Mouse (Mus musculus): ENCODE measurements around the gene Prkcz. TPM values are rescaled to one million over a fixed set of nuclear protein-coding genes. Genes with fewer than 3 reads are reported as not detected.
A peak's percentile ranks its signal among the peaks of the same experiment; 100 is the strongest.
"Not testable (repeated sequence)": the region's sequence is repeated elsewhere in the genome, so short reads cannot be mapped to it uniquely, and the experiment has no call there.

Prkcz gene
- total RNA-seq, 2 experiments from 2014 or later, result 221 to 226 TPM

DNA sequence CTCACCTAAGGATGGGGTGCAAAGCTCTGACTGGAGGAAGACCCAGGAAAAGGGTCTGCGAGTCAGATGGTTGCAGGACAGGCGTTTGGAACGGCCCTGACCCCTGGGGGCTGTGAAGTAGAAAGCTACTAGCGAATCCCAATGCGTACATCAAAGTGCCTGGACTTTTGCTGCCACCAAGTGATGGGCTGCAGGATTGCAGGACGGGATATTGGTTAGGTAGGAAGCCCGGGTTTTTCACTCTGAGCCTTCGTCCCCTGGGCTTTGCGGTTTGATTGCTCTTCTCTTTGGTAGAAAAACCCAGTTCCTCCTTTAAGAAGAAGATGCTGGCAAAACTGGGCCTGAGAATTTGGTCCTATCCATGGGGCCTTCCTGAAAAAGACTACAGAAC is 111.9 kb downstream of the Prkcz start:
- peak overlapping the region; percentile 97 for H3K27ac ChIP-seq
- intact Hi-C loops (cut with DNase I), result loop anchor here (1.0 to 2.0 kb wide), 2 partner anchors 26 to 154 kb away; partner anchors contain the start of gene Ski
- peak overlapping the region; percentile 75 for H3K4me3 ChIP-seq
- peak; percentile 90 to 95 for DNase-seq (ENCODE audit: extremely low spot score in 1 of 2, low spot score in 2 of 2)
- peak; percentile 95 for TF ChIP-seq CTCF (IDR thresholded peaks at IDR 0.05)

DNA sequence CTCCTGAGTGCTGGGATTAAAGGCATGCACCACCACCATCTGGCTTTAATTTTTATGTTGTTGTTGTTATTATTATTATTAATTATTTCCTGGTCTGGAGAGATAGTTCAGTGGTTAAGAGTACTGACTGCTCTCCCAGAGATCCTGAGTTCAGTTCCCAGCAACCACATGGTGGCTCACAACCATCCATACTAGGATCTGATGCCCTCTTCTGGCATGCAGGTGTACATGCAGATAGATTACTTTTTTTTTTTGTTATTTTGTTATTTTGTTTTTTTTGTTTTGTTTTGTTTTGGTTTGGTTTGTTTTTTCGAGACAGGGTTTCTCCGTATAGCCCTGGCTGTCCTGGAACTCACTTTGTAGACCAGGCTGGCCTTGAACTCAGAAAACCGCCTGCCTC is 113.1 kb downstream of the Prkcz start:
- TF ChIP-seq CTCF (IDR thresholded peaks at IDR 0.05), result peak; percentile 30
- not testable (repeated sequence) for DNase-seq (ENCODE audit: extremely low spot score in 1 of 2, low spot score in 2 of 2); H3K27ac ChIP-seq; H3K4me3 ChIP-seq
- intact Hi-C loops (cut with DNase I), result loop anchor here (2.0 kb wide), 1 partner anchor 25 kb away; the partner anchor contains the start of gene Ski

DNA sequence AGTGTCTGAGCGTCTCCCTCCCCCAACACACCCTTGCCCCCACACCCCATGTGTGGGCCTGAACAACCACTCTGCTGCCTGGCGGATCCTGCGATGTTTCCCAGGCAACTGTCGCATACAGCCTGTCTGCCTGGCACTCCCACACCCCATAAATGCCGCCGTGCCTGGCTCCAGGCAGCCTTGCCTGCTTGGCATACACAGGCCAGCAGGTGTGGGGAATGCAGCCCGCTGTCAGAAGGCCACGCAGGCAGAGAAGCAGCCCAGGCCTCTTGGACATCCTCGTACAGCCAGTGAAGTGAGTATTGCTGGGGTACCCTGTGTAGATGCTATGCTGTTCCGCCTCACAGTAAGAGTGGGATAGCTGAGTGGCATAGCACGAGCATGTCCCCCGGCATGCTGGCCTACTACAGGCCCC is 114.5 kb downstream of the Prkcz start:
- peak overlapping the region; percentile 69 for H3K27ac ChIP-seq
- H3K4me3 ChIP-seq, result peak overlapping the region; percentile 17; the same call in 1 of the 2 replicates
- peak; percentile 21; the same call in 1 of the 2 replicates for TF ChIP-seq CTCF (IDR thresholded peaks at IDR 0.05)
- intact Hi-C loops (cut with DNase I), result no loop called here
- DNase-seq (ENCODE audit: extremely low spot score in 1 of 2, low spot score in 2 of 2), result peak; percentile 72 to 76

DNA sequence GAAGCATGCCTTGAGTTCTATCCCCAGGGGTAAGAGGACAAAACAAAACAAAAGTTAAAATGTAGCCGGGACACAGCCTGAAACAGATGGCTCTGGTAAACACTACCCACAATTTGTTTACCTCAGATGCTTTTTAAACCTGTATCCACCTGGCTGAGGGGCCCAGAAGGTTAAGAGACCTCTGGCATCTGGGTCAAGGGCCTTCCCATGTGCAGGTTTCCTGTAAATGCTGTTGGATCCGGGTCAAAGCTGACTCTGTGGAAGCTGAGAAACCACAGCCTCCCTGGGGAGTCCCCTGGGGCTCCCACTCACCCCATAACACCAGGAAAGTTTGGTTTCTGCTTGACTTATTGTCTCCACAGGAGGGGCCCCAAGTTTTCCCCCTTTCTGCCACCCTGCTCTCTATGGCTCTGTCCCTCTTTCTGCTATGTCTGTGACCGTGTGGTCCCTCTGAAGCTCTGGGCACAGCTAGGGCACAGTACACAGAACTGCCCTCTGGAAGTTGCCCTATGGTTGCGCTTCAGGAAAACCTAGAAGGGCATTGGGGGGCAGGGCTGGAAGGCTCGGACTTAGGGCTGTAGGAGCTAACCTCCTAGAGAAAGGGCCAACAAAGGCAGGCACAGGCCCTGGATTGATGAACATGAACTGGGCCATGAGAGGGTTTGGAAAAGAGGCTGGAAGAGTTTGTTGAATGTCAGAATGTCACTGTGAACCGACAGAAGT is 115.2 kb downstream of the Prkcz start:
- DNase-seq (ENCODE audit: extremely low spot score in 1 of 2, low spot score in 2 of 2), result no peak
- Histone ChIP-seq H3K27ac (peak overlapping the region; percentile 69), H3K4me3 (no peak overlapping the region)
- TF ChIP-seq CTCF (IDR thresholded peaks at IDR 0.05), result no peak
- intact Hi-C loops (cut with DNase I), result no loop called here

DNA sequence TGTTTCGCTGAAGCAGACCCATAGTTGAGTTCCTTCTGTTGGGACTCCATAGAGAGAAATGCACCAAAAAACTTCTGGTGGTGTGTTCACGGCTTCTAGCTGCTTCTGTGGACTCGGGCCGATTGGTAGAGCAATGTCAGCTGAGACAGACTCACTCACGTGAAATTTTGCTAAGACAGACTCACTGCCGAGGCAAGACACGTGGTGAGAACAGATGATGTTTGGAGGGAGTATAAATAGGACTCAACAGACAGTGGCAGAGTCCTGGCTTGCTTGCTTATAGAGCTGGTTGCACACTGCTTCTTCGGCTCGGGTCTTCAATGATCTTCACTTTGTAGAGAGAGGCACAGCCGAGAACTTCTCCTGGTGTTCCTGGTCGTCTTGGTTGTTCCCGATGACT is 117.9 kb downstream of the Prkcz start:
- no peak overlapping the region for H3K27ac ChIP-seq
- no peak for TF ChIP-seq CTCF (IDR thresholded peaks at IDR 0.05)
- no peak overlapping the region for H3K4me3 ChIP-seq
- no peak for DNase-seq (ENCODE audit: extremely low spot score in 1 of 2, low spot score in 2 of 2)
- intact Hi-C loops (cut with DNase I), result no loop called here

DNA sequence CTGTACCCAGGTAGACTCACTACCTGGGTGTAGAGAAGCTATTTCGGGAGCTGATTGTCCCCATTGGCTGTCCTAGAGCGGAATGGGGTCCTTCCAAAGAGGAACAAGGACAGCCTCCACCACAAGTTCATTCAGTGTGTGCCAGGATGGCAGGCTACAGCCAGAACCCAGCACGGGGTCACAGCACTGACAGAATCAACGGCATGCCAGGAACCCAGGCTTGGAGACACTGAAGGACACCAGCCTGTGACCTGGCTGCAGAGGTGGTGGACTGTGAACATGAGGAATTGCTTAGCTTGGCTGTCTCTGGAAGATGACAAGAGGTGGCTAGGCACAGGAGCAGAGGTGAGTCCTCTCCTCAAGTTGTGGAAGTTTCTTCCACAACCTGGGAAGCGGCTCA is 118.9 kb downstream of the Prkcz start:
- no peak for TF ChIP-seq CTCF (IDR thresholded peaks at IDR 0.05)
- H3K4me3 ChIP-seq, result no peak overlapping the region
- no peak overlapping the region for H3K27ac ChIP-seq
- intact Hi-C loops (cut with DNase I), result no loop called here
- DNase-seq (ENCODE audit: extremely low spot score in 1 of 2, low spot score in 2 of 2), result no peak

DNA sequence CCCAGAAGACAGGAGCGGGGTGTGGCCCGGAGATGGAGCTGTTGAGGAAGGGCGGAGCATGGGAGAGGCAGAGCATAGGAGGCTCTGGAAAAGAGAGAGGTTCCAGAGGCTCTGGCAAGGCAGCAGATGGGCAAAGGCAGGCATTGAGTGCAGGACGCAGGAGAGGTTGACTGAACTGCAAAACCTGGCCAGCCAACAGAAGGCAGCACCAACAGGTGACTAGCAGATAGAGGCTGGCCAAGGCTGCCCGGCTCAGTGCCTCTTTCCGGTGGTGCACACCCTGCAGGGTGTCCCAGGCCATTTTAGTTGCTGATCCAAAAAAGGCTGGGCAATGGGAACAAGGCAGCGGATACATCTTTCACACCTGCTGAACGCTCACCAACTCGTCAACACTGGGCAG is 119.4 kb downstream of the Prkcz start:
- no peak overlapping the region for H3K4me3 ChIP-seq
- intact Hi-C loops (cut with DNase I), result no loop called here

DNA sequence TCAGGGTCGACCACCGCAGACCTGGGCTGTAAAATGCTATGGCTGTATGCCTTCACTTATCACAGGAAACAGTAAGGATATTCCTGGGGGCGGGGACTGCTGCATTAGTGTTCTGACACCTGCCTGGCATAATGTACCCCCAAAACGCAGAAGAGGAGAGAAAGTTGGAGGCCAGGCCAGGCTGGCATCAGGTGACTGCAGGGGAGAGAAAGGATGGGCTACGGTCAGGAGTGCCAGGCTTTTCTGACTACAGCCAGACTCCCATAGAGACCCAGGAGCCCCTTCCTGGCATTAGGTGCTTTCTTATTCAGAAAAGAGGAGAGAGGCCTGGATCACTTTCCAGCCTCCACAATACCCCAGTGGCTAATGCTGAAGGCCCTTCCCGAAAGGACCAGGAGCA is 121.7 kb downstream of the Prkcz start:
- Histone ChIP-seq H3K27ac (no peak overlapping the region), H3K4me3 (no peak overlapping the region)
- TF ChIP-seq CTCF (IDR thresholded peaks at IDR 0.05), result no peak
- no peak for DNase-seq (ENCODE audit: extremely low spot score in 1 of 2, low spot score in 2 of 2)
- intact Hi-C loops (cut with DNase I), result no loop called here

More for the DNA sequence above, 119.4 kb downstream of the Prkcz start:
- TF ChIP-seq CTCF (IDR thresholded peaks at IDR 0.05), result no peak
- H3K27ac ChIP-seq, result no peak overlapping the region
- no peak for DNase-seq (ENCODE audit: extremely low spot score in 1 of 2, low spot score in 2 of 2)

DNA sequence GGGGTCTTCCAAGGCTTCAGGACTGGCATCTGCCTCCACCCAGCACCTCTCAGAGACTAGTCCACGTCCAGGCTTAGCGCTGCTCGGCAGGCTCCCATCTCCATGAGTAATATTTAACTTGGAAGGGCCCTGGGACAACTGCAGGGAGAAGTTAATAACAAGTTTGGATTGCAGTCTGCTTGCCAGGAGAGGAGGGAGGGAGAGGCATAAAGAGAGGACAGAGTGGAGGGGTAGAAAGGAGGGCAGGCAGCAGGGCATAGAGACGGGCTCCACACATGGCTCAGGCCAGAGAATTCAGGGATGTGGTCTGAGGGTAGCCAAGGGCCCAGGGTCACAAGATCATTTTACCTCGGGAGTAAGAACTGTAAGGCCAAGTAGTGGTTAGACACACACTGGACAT is 122.9 kb downstream of the Prkcz start:
- intact Hi-C loops (cut with DNase I), result no loop called here
- no peak overlapping the region for H3K4me3 ChIP-seq
- DNase-seq (ENCODE audit: extremely low spot score in 1 of 2, low spot score in 2 of 2), result no peak
- no peak for TF ChIP-seq CTCF (IDR thresholded peaks at IDR 0.05)
- H3K27ac ChIP-seq, result no peak overlapping the region

DNA sequence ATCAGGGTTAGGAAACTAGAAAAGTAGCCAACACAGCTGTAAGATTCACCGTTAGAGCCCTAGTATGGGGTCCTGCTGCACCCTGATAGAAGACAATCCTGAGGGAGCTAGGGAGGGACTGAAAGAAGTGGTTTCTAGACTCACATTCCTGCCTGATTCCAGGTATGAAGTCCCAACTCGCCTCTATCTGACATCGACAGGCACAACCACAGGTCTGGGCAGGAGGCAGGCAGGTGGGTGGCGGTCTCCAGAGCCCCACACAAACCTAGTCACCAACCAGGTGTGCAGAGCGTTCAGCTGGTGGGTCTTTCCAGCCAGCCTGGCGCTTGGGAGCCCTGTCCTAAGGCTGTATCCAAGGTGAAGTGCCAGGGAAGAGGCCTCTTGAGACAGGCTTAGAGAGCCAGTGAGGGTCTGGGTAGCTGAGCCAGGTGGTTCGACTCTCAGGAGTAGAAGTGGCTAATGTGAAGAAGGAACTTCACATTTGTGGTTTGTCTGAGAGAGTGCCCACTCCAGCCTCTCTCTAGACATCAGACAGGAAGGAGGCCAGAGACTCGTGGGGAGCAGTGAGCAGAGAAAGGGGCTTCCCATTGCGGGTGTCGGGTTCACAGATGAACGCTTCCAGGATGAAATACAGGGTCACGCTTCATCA is 124.3 kb downstream of the Prkcz start:
- DNase-seq (ENCODE audit: extremely low spot score in 1 of 2, low spot score in 2 of 2), result no peak
- intact Hi-C loops (cut with DNase I), result no loop called here
- Histone ChIP-seq H3K27ac (peak overlapping the region; percentile 100), H3K4me3 (no peak overlapping the region)
- no peak for TF ChIP-seq CTCF (IDR thresholded peaks at IDR 0.05)

DNA sequence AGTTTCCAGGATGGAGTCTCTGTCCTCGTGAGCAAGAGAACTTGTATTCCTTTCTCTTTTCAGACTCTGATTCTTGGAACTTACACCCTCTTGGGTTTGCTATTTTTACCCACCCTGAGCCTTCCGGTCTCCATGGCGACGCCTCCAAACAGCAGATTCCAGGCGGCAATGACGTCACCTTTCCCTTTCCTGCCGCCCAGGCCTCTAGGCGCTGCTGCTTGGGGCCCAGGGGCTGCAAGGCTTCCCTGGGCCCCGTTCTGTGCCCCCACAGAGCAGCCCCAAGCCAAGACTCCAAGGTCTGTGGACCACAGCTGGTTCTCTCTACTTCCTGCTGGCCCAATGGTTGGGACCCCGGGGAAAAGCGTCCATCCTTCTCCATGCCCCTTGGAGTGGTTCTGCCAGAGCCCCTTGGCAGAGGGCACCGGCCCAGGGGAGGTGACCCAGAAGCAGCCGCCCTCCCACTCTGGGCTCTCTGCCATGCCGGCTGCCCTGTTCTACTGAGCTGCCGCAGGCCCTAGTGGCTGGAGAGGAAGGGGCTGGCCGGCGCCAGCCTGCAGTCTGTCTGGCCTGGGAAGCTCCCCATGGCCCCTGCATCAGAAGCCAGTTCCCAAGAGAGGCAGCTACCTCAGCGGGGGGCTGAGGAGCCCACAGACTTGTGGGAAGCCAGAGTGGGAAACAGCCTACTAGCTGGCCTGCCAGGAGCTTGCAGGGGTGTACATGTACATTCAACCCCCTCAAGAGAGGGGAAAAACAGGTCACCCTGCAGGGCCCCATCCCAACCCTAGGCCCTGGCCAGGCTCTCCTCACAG is 125.6 kb downstream of the Prkcz start:
- DNase-seq (ENCODE audit: extremely low spot score in 1 of 2, low spot score in 2 of 2), result peak; percentile 90 to 92
- peak; percentile 14; the same call in 1 of the 2 replicates for TF ChIP-seq CTCF (IDR thresholded peaks at IDR 0.05)
- Histone ChIP-seq H3K4me3 (peak overlapping the region; percentile 32), H3K27ac (peak overlapping the region; percentile 100)
- intact Hi-C loops (cut with DNase I), result no loop called here
